Mouse (Mus musculus) liver, embryonic 14.5 days (tissue): ENCODE results near the gene Knop1. TPM values are rescaled to one million over a fixed set of nuclear protein-coding genes. Genes with fewer than 3 reads are reported as not detected.

Experiments used
- ATAC-seq: fragments of 200-750 bp; cut with Nextera tagmentation; 2 replicates; pipeline ENCODE4 v1.8.0; 2017; ENCODE audit warnings: moderate number of reproducible peaks, mild to moderate bottlenecking, moderate library complexity; ENCODE audit not compliant: insufficient read depth
- DNase-seq, 3 experiments: peaks; one replicate each; pipeline ENCODE4 v3.0.0-alpha.2; 2012 to 2013; ENCODE audit warnings: low read depth in 3 of 3, low spot score in 3 of 3
- H3K27ac ChIP-seq: fragments of 300-500 bp; sonication (generic); 2 replicates; pipeline ENCODE4 v1.5.1; 2014; ENCODE audit warnings: moderate library complexity, mild to moderate bottlenecking, control low read depth, inconsistent platforms
- H3K27me3 ChIP-seq: fragments of 300-500 bp; sonication (generic); 2 replicates; pipeline ENCODE4 v1.6.1; 2014; ENCODE audit warnings: mild to moderate bottlenecking, low read length, moderate library complexity; ENCODE audit not compliant: control insufficient read depth, insufficient read depth
- H3K36me3 ChIP-seq: fragments of 300-500 bp; sonication (generic); replicated peaks from 2 replicates; pipeline ENCODE4 v1.6.1; 2014; ENCODE audit warnings: low read depth; ENCODE audit not compliant: control insufficient read depth, insufficient read depth
- H3K4me1 ChIP-seq, 2 experiments: fragments of 200-500 bp in 1 of 2; fragments of 300-500 bp in 1 of 2; sonication (generic) in 1 of 2; replicated peaks; 2 replicates each; pipeline ENCODE4 v1.6.1; 2012 to 2014; ENCODE audit warnings: antibody characterized with exemption in 1 of 2, inconsistent platforms in 1 of 2, low read length in 1 of 2; ENCODE audit not compliant: control insufficient read depth in 2 of 2, insufficient read depth in 2 of 2
- H3K4me2 ChIP-seq: fragments of 300-500 bp; sonication (generic); 2 replicates; pipeline ENCODE4 v1.6.1; 2014; ENCODE audit warnings: low read depth, mild to moderate bottlenecking, control low read depth, moderate library complexity
- H3K4me3 ChIP-seq, 2 experiments: fragments of 200-500 bp in 1 of 2; fragments of 300-500 bp in 1 of 2; sonication (generic) in 1 of 2; 2 replicates each; pipeline ENCODE4 v1.5.1; 2012 to 2014; ENCODE audit warnings: low read depth in 2 of 2, low read length in 2 of 2, mild to moderate bottlenecking in 2 of 2, control low read depth in 1 of 2, inconsistent platforms in 1 of 2, moderate library complexity in 1 of 2; ENCODE audit not compliant: insufficient read depth in 1 of 2
- H3K9ac ChIP-seq: fragments of 300-500 bp; sonication (generic); replicated peaks from 2 replicates; pipeline ENCODE4 v1.6.1; 2014; ENCODE audit warnings: mild to moderate bottlenecking, control low read depth, moderate library complexity
- H3K9me3 ChIP-seq: fragments of 300-500 bp; sonication (generic); 2 replicates; pipeline ENCODE4 v1.6.1; 2016; ENCODE audit warnings: low read length, mixed read lengths; ENCODE audit not compliant: control insufficient read depth
- CTCF ChIP-seq: IDR thresholded peaks from 2 replicates; pipeline ENCODE4 v1.5.1; 2016; ENCODE audit warnings: antibody characterized with exemption, low read depth, control low read depth
- EP300 ChIP-seq: IDR thresholded peaks from 2 replicates; pipeline ENCODE4 v1.6.1; 2016; ENCODE audit warnings: antibody characterized with exemption, low read depth
- WGBS: fragments of 180-500 bp; shearing (Covaris S2); extraction: QIAGEN DNeasy Blood & Tissue Kit; methylation state at CpG from one replicate; pipeline ENCODE4 v1.1.7; 2014; ENCODE audit not compliant: insufficient replicate concordance; 5-methylcytosine and 5-hydroxymethylcytosine counted together
- polyA plus RNA-seq, 2 experiments: library from polyadenylated mRNA; depleted of rRNA in 1 of 2; stranded (reverse) in 1 of 2; unstranded in 1 of 2; fragments of >200 nt; fragmentation: Nextera tagmentation in 1 of 2; extraction: Ambion mirVana in 1 of 2; gene quantifications; 2 replicates each; pipeline versions ENCODE4 v1.2.1 to v1.2.3; 2012 to 2014

Knop1 gene
- polyA plus RNA-seq, 2 experiments, result 11.0 to 32.0 TPM

DNA sequence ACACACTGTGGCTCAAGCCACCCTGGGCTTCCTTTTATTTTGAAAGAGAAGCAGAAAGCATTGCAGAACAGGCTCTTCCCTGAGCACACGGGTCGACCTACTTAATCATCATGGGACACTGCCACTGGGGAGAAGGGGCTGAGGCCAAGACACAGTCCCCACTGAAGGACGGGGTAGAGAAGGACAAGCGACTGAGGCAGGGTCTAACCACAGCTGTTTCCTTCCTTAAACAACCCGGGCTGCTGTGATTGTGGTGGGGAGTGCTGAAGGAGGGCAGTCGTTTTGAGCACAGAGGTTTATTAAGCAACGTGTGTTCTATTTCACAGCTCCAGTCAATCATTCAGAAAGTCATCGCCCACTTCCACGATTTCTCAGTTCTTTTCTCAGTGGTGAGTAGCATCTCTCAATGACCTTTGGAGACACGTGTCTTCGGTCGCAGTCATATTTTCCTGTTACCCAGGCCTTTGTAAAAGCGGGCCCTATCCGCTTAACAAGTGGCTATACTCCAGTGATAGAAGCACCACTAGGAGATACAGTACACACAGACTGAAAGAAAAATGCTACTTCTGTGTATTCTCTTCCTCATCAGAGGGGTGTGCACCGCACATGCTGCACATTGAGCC lies 55.8 kb downstream of the Knop1 start:
- no peak overlapping the region for H3K27ac ChIP-seq

DNA sequence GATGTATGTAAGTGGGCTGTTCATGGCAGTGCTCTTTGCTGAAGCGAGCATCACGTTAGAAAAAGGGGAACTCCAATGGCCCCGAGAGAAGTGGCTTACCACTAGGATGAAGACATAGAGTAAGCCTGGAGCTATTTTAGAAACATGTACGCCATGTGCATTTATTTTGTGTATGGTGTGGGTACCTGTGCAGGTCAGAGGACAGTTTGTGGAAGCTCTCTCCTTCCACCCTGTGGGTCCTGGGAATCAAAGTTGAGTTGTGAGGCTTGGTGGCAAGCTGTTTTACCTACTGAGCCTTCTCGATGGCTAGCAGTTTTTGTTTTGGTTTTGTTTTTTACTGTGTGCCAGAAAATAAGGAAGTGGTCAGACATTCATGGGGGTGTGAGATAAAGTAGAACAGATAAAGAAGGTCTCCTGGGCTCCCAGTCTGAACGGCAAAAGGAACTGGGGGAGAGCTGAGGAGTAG lies 57.9 kb downstream of the Knop1 start:
- DNase-seq (no peak), ATAC-seq (no peak)
- Histone ChIP-seq H3K36me3 (no peaks in the 10 kb centered on the region), H3K27me3 (no peaks in the 10 kb centered on the region), H3K9ac (no peak overlapping the region), H3K4me1 (no peaks in the 10 kb centered on the region), H3K9me3 (no peaks in the 10 kb centered on the region), H3K4me3 (no peak overlapping the region), H3K4me2 (no peak overlapping the region), H3K27ac (no peak overlapping the region)
- TF ChIP-seq CTCF, result no peak
- TF ChIP-seq EP300, result no peak
- WGBS, result 19% methylated on average over 6 of the region's 6 CpGs

More for the DNA sequence above, 55.8 kb downstream of the Knop1 start:
- TF ChIP-seq EP300, result no peak
- TF ChIP-seq CTCF, result no peak
- ATAC-seq, result no peak
- Histone ChIP-seq H3K4me1 (no peaks in the 10 kb centered on the region), H3K27me3 (no peaks in the 10 kb centered on the region), H3K4me3 (no peak overlapping the region), H3K9ac (no peak overlapping the region), H3K9me3 (no peaks in the 10 kb centered on the region), H3K36me3 (no peaks in the 10 kb centered on the region), H3K4me2 (no peak overlapping the region)
- WGBS, result 44% methylated on average over 15 of the region's 15 CpGs
- no peak for DNase-seq

DNA sequence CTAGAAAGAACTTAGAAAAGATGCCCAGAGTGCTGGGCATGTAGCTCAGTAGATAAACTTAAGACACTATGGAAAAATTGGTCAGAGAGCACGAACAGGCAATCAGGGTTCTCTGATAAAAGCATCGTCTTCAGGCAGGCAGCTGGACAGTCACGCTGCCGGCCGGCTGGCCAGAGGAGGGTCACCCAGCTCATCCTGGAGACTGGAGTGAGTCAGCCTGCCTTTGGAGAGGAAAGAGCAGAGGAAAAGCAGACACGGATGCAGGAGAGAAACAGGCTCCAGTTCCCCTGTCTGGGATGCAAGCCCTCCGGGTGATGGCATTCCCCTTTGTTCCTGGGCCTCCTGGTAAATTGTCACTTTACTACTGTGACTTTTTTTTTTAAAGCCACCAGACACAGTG lies 58.5 kb downstream of the Knop1 start:
- DNase-seq, result no peak
- Histone ChIP-seq H3K4me1 (no peaks in the 10 kb centered on the region), H3K9ac (no peak overlapping the region), H3K9me3 (no peaks in the 10 kb centered on the region), H3K36me3 (no peaks in the 10 kb centered on the region; the same call in 1 of the 2 replicates), H3K27me3 (no peaks in the 10 kb centered on the region), H3K4me2 (no peak overlapping the region), H3K4me3 (no peak overlapping the region), H3K27ac (no peak overlapping the region)
- TF ChIP-seq EP300 (no peak), CTCF (no peak)
- ATAC-seq, result no peak
- WGBS, result 53% methylated on average over 7 of the region's 7 CpGs

DNA sequence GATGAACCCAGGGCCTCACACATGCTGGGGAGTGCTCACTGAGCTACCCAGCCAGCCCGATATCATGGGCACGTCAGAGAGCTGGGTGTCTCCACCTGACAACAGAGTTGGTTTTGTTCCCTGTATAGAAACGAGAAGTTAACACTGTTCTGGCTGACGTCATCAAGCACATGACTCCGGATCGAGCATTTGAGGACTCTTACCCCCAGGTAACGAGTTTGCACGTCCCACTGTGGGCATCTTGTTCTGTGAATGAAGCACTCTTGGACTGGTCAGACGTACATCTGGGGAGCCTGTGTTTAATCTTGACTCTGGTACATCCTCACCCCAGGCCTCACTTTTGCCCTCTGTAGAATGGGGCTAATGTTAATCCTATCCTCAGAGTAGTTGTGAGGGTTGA lies 59.2 kb downstream of the Knop1 start:
- WGBS, result 73% methylated on average over 9 of the region's 9 CpGs
- Histone ChIP-seq H3K27ac (no peak overlapping the region), H3K4me1 (no peaks in the 10 kb centered on the region), H3K9me3 (no peaks in the 10 kb centered on the region), H3K36me3 (no peaks in the 10 kb centered on the region; the same call in 1 of the 2 replicates), H3K4me3 (no peak overlapping the region), H3K27me3 (no peaks in the 10 kb centered on the region), H3K9ac (no peak overlapping the region), H3K4me2 (no peak overlapping the region)
- DNase-seq (no peak), ATAC-seq (no peak)
- TF ChIP-seq CTCF (no peak), EP300 (no peak)

DNA sequence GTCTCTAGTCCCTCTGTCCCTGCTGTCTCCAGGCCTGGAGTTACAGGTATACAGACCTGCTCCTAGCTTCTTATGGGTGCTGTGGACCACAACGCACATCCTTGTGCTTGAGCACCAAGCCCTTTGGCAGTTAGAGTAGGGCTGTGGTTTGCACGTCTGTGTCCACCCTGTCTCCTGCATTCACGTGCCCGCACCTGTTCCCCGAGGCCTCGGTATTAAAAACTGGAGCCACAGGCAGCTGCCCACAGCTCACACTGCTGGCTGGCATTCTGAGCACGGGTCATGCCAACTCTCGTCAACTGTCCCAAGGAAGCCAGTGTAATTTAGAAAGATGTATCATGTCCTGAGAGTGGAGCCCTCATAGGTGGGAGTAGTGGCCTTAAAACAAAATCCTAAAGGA lies 60.3 kb downstream of the Knop1 start:
- no peak overlapping the region for H3K27ac ChIP-seq
- no peaks in the 10 kb centered on the region; the same call in 1 of the 2 replicates for H3K36me3 ChIP-seq
- TF ChIP-seq CTCF (no peak), EP300 (no peak)
- ATAC-seq, result no peak
- no peak overlapping the region for H3K4me2 ChIP-seq
- no peaks in the 10 kb centered on the region for H3K27me3 ChIP-seq
- H3K4me3 ChIP-seq, result no peak overlapping the region
- DNase-seq, result no peak
- 88% methylated on average over 8 of the region's 8 CpGs for WGBS
- no peak overlapping the region for H3K9ac ChIP-seq
- H3K4me1 ChIP-seq, result no peaks in the 10 kb centered on the region
- H3K9me3 ChIP-seq, result no peaks in the 10 kb centered on the region
